Mouse (Mus musculus): Measurements from ENCODE around the gene Srr. TPM values are rescaled to one million over a fixed set of nuclear protein-coding genes. Genes with fewer than 3 reads are reported as not detected.

Gene Srr
- 27.8 and 29.5 TPM in 2 replicates for polyA plus RNA-seq (2014; fragmentation: Nextera tagmentation; extraction: Ambion mirVana)

DNA sequence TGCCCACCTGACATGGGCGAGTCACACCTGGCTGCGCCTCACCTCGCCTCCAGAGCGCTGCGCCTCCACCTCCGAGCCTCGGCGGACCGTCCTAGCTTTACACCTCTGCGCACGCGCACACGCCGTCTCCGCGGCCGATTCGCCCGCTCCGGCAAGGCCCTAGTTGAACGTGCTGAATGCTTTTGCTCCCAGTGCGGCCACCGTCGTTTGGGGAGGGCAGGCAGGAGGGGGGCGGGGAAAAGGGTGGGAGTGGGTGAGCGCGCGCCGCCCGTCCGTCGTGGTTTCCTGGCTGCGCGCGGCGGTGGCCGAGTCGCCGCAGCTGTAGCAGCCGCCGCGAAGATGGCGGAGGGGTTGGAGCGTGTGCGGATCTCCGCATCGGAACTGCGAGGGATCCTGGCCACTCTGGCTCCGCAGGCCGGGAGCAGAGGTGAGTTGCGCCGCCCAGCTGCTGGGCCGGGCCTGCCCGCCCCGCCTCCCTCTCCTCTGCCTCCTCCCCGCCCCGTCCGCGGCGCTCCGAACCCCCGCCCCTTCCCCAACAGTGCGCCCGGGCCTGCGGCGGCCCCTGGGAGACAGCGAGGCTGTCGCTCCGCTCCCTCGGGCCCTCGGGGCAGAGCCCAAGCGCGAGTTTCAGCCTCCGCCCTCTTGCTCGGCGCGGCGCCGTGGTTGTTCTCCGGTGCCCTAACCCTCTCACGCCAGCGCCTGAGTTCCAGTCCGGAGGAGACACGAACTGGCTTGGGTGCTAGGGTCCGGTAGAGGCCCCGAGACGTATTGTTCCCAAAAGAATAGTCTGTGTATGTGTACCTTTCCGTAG, at the start of gene Srr, which contains the start of gene Smg6:
Srr (minus strand) TSS at position 372 of the 811 bp plus-strand sequence.
Smg6 (plus strand) TSS at position 247 of the 811 bp plus-strand sequence.
- Histone ChIP-seq H3K4me3 (ENCODE audit: low read depth, low read length) (peak within 1 kb of the TSS; percentile 74), H3K27me3 (ENCODE audit: control insufficient read depth, insufficient read depth, low read length) (no peaks in the 10 kb centered on the region), H3K36me3 (ENCODE audit: control insufficient read depth, insufficient read depth, low read length) (no peaks in the 10 kb centered on the region), H3K27ac (ENCODE audit: low read depth, low read length) (peak within 1 kb of the TSS; percentile 97), H3K9ac (ENCODE audit: low read depth, low read length) (peak within 1 kb of the TSS; percentile 91), H3K4me1 (replicated peaks; ENCODE audit: control insufficient read depth, insufficient read depth, low read length) (no peaks in the 10 kb centered on the region), H3K9me3 (ENCODE audit: control insufficient read depth, low read length) (no peaks in the 10 kb centered on the region), H3K4me2 (replicated peaks; ENCODE audit: low read depth, low read length) (peak within 1 kb of the TSS; percentile 68)
- peak; percentile 95 for ATAC-seq (ENCODE audit: low FRiP score)
- under 1% methylated on average over 67 of the region's 88 CpGs for WGBS
- DNase-seq (ENCODE audit: low spot score): peak; percentile 98

DNA sequence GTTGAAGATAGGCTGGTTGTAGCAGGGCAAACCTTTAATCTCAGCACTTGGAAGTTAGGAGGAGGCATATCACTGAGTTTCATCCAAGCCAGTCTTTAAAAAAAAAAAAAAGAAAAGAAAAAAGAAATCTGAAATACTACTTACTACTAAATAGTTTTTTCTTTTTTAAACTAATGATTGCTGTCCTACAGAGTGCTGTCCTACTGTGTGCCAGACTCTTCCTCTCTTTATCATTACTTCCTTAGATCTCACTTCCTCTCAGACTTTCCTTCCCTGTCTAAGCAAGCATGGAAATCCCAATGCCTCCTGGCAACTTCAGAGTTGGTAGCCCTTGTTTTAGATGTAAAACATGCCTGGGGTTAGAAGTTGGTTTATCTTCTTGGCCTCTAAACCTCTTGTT, 48.9 kb upstream of the Srr start:
- Histone ChIP-seq H3K9ac (ENCODE audit: low read depth, low read length) (no peak overlapping the region), H3K4me1 (replicated peaks; ENCODE audit: control insufficient read depth, insufficient read depth, low read length) (no peaks in the 10 kb centered on the region), H3K9me3 (ENCODE audit: control insufficient read depth, low read length) (no peaks in the 10 kb centered on the region), H3K27me3 (ENCODE audit: control insufficient read depth, insufficient read depth, low read length) (no peaks in the 10 kb centered on the region), H3K27ac (ENCODE audit: low read depth, low read length) (no peak overlapping the region), H3K4me3 (ENCODE audit: low read depth, low read length) (no peak overlapping the region), H3K36me3 (ENCODE audit: control insufficient read depth, insufficient read depth, low read length) (no peaks in the 10 kb centered on the region), H3K4me2 (replicated peaks; ENCODE audit: low read depth, low read length) (no peak overlapping the region)
- no peak for ATAC-seq (ENCODE audit: low FRiP score)
- DNase-seq (ENCODE audit: low spot score): no peak

DNA sequence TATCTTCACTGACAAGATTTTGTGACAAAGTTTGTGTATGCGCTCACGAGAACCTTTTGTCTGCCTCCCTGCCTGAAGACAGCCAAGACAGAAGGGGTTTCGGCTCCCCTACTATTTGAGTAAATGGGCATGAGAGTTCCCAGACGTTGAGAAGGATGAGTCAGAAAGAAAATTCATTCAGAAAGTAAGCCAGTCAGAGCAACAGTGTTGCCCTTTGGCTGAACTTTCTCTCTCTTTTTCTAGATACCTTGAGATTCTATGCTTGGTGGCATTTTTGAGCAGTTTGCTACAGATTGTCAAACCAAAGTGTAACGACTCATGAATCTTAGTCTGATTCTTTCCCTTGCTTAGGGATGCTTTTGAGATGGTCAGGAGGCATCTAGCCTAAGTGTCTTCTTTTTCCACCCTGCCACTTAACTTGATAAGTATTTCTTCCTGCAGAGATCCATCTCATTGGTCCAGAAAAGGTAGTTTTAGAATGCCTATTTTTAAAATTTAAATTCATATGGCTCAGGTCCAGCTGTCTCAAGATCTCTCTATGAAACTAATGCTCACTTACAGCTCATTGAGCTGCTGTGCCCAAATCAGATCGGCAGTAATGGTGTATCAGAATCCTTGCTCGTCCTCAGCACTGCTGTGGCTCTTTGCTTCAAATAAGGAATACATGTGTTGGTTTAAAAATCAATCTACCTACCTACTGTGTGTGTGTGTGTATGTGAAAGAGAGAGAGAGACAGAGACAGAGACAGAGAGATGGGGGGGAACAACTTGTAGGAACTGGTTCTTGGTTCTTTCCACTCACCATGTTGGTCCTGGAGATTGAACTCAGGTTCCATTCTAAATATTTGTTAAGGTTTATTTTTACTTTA, 47.8 kb upstream of the Srr start:
- no peak overlapping the region for H3K27ac ChIP-seq (ENCODE audit: low read depth, low read length)
- H3K27me3 ChIP-seq (ENCODE audit: control insufficient read depth, insufficient read depth, low read length): no peaks in the 10 kb centered on the region
- WGBS: 89% methylated on average over 7 of the region's 7 CpGs
- no peaks in the 10 kb centered on the region for H3K4me1 ChIP-seq (replicated peaks; ENCODE audit: control insufficient read depth, insufficient read depth, low read length)
- H3K36me3 ChIP-seq (ENCODE audit: control insufficient read depth, insufficient read depth, low read length): no peaks in the 10 kb centered on the region
- no peak overlapping the region for H3K4me2 ChIP-seq (replicated peaks; ENCODE audit: low read depth, low read length)
- DNase-seq (ENCODE audit: low spot score) (no peak), ATAC-seq (ENCODE audit: low FRiP score) (no peak)
- no peaks in the 10 kb centered on the region for H3K9me3 ChIP-seq (ENCODE audit: control insufficient read depth, low read length)
- no peak overlapping the region for H3K4me3 ChIP-seq (ENCODE audit: low read depth, low read length)
- H3K9ac ChIP-seq (ENCODE audit: low read depth, low read length): no peak overlapping the region

DNA sequence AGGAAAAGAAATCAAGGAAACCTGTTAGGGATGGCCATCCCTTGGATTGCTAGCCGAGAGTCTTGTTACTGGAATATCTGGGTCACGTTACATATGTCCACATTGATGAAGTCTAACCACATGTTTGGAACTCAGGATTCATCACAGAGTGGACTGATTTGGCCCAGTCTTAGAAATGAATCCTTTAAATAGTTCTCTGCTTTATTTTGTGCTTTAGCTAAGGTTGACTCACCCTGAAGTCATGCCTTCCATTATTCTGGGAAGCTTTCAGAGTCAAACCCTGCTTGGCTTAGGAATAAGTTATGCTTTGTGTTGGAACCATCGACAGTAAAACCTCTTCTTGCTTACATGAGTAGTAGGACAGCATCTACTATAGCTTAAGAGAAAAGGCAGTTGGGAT, 39.8 kb upstream of the Srr start:
- no peak overlapping the region for H3K9ac ChIP-seq (ENCODE audit: low read depth, low read length)
- H3K4me3 ChIP-seq (ENCODE audit: low read depth, low read length): no peak overlapping the region
- 91% methylated on average over 3 of the region's 3 CpGs for WGBS
- H3K9me3 ChIP-seq (ENCODE audit: control insufficient read depth, low read length): no peaks in the 10 kb centered on the region
- no peaks in the 10 kb centered on the region for H3K36me3 ChIP-seq (ENCODE audit: control insufficient read depth, insufficient read depth, low read length)
- no peaks in the 10 kb centered on the region for H3K4me1 ChIP-seq (replicated peaks; ENCODE audit: control insufficient read depth, insufficient read depth, low read length)
- no peaks in the 10 kb centered on the region for H3K27me3 ChIP-seq (ENCODE audit: control insufficient read depth, insufficient read depth, low read length)
- H3K27ac ChIP-seq (ENCODE audit: low read depth, low read length): no peak overlapping the region
- no peak overlapping the region for H3K4me2 ChIP-seq (replicated peaks; ENCODE audit: low read depth, low read length)
- no peak for ATAC-seq (ENCODE audit: low FRiP score)
- DNase-seq (ENCODE audit: low spot score): no peak

- 92% methylated on average over 2 of the region's 2 CpGs for WGBS
- no peak for ATAC-seq (ENCODE audit: low FRiP score)
These were observed 37.2 kb upstream of the Srr start for GRCm38 (mm10) chr11:74962846-74963407.

GRCm38 (mm10) chr11:74961953-74962352, 36.2 kb upstream of the Srr start:
- no peak for ATAC-seq (ENCODE audit: low FRiP score)

More at GRCm38 (mm10) chr11:74962846-74963407, 37.2 kb upstream of the Srr start:
- H3K4me1 ChIP-seq (replicated peaks; ENCODE audit: control insufficient read depth, insufficient read depth, low read length): no peaks in the 10 kb centered on the region
- no peak overlapping the region for H3K4me3 ChIP-seq (ENCODE audit: low read depth, low read length)
- no peak for DNase-seq (ENCODE audit: low spot score)
- H3K27ac ChIP-seq (ENCODE audit: low read depth, low read length): no peak overlapping the region
- no peaks in the 10 kb centered on the region for H3K27me3 ChIP-seq (ENCODE audit: control insufficient read depth, insufficient read depth, low read length)
- no peaks in the 10 kb centered on the region for H3K9me3 ChIP-seq (ENCODE audit: control insufficient read depth, low read length)
- no peak overlapping the region for H3K9ac ChIP-seq (ENCODE audit: low read depth, low read length)
- H3K36me3 ChIP-seq (ENCODE audit: control insufficient read depth, insufficient read depth, low read length): no peaks in the 10 kb centered on the region
- H3K4me2 ChIP-seq (replicated peaks; ENCODE audit: low read depth, low read length): no peak overlapping the region

GRCm38 (mm10) chr11:74960031-74960551, 34.3 kb upstream of the Srr start:
- Histone ChIP-seq H3K27ac (ENCODE audit: low read depth, low read length) (no peak overlapping the region), H3K4me3 (ENCODE audit: low read depth, low read length) (no peak overlapping the region), H3K9me3 (ENCODE audit: control insufficient read depth, low read length) (no peaks in the 10 kb centered on the region), H3K27me3 (ENCODE audit: control insufficient read depth, insufficient read depth, low read length) (no peaks in the 10 kb centered on the region), H3K36me3 (ENCODE audit: control insufficient read depth, insufficient read depth, low read length) (no peaks in the 10 kb centered on the region), H3K4me2 (replicated peaks; ENCODE audit: low read depth, low read length) (no peak overlapping the region), H3K9ac (ENCODE audit: low read depth, low read length) (no peak overlapping the region), H3K4me1 (replicated peaks; ENCODE audit: control insufficient read depth, insufficient read depth, low read length) (no peaks in the 10 kb centered on the region)
- 96% methylated on average over 9 of the region's 9 CpGs for WGBS
- no peak for DNase-seq (ENCODE audit: low spot score)
- ATAC-seq (ENCODE audit: low FRiP score): no peak

More at GRCm38 (mm10) chr11:74961953-74962352, 36.2 kb upstream of the Srr start:
- Histone ChIP-seq H3K9me3 (ENCODE audit: control insufficient read depth, low read length) (no peaks in the 10 kb centered on the region), H3K4me1 (replicated peaks; ENCODE audit: control insufficient read depth, insufficient read depth, low read length) (no peaks in the 10 kb centered on the region), H3K4me3 (ENCODE audit: low read depth, low read length) (no peak overlapping the region), H3K9ac (ENCODE audit: low read depth, low read length) (no peak overlapping the region), H3K27ac (ENCODE audit: low read depth, low read length) (no peak overlapping the region), H3K27me3 (ENCODE audit: control insufficient read depth, insufficient read depth, low read length) (no peaks in the 10 kb centered on the region), H3K36me3 (ENCODE audit: control insufficient read depth, insufficient read depth, low read length) (no peaks in the 10 kb centered on the region), H3K4me2 (replicated peaks; ENCODE audit: low read depth, low read length) (no peak overlapping the region)
- no peak for DNase-seq (ENCODE audit: low spot score)

- Histone ChIP-seq H3K36me3 (ENCODE audit: control insufficient read depth, insufficient read depth, low read length) (no peaks in the 10 kb centered on the region), H3K4me2 (replicated peaks; ENCODE audit: low read depth, low read length) (no peak overlapping the region), H3K9me3 (ENCODE audit: control insufficient read depth, low read length) (no peaks in the 10 kb centered on the region), H3K4me3 (ENCODE audit: low read depth, low read length) (no peak overlapping the region), H3K27ac (ENCODE audit: low read depth, low read length) (no peak overlapping the region), H3K27me3 (ENCODE audit: control insufficient read depth, insufficient read depth, low read length) (no peaks in the 10 kb centered on the region), H3K4me1 (replicated peaks; ENCODE audit: control insufficient read depth, insufficient read depth, low read length) (no peaks in the 10 kb centered on the region), H3K9ac (ENCODE audit: low read depth, low read length) (no peak overlapping the region)
- ATAC-seq (ENCODE audit: low FRiP score): no peak
- DNase-seq (ENCODE audit: low spot score): no peak
- 82% methylated on average over 2 of the region's 2 CpGs for WGBS
These were observed 33.8 kb upstream of the Srr start for GRCm38 (mm10) chr11:74959501-74959900.

Data from hindbrain, embryonic 11.5 days (tissue).